Mouse (Mus musculus) telencephalon, adult 2 months (tissue): ENCODE measurements around the gene Olfr1491.

ENCODE experiments used
- DNase-seq: peaks from one replicate; pipeline ENCODE4 v3.0.0-alpha.2; 2011; ENCODE audit warnings: low read depth, low spot score

Gene Olfr1491

DNA sequence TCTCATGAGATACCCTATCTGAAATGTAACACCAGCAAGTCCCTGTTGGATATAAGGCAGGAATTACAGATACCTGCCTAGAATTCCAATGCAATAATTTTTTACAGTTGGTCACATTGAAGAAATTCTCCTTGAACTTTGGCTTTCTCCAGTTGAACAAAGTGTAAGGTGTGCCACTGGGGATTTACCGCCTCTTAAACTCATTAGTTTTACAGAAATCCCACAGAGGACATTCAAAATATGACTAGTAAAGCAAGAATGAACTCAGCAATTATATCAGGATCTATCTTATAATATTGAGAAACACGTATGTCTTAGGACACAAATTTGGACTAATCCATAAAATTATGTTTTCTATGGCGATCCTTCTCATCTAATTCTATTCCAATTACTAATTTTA, at the start of gene Olfr1491:
TSS of gene Olfr1491 (plus strand) at position 301 of the 400 bp plus-strand sequence.
- DNase-seq: no peak

DNA sequence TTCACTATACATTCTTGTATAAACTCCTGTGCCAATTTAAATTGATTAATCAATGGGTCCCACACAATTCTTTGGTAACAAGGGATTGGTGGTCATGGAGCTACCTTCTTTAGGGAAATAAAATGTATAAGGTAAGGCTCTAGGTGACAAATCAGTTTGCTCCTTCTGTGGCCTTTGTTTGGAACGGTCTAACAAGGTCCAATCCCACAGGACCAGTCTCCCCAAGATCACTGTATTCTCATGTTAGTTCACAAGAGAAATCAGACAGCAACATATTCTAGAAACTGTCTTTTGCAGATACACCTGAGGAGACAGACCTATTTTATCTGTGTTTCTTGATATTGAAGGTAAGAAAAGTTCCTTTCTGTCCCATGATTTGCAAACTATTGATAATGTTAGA, 46.3 kb upstream of the Olfr1491 start, which contains the start of gene Olfr1490:
TSS of gene Olfr1490 (plus strand) at position 301 of the 400 bp plus-strand sequence.
- no peak for DNase-seq

DNA sequence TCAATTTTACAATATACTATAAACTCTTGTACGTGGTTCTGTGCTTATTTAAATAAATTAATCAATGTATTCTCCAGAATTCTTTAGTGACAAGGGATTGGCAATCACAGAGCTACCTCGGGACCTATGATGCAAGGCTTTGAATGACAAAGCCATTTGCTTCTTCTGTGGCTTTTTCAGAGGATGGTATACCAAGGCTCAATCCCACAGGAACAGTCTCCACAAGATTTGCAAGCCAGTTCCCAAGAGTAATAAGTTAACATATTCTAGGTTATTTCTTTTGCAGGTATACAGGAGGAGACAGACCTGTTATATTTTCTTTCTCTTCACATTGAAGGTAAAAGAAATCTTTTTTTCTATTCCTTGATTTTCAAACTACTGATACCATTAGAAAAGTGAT, 25.9 kb downstream of the Olfr1491 start, which contains the start of gene Olfr1493-ps1:
TSS of gene Olfr1493-ps1 (plus strand) at position 301 of the 400 bp plus-strand sequence.
- DNase-seq: no peak

DNA sequence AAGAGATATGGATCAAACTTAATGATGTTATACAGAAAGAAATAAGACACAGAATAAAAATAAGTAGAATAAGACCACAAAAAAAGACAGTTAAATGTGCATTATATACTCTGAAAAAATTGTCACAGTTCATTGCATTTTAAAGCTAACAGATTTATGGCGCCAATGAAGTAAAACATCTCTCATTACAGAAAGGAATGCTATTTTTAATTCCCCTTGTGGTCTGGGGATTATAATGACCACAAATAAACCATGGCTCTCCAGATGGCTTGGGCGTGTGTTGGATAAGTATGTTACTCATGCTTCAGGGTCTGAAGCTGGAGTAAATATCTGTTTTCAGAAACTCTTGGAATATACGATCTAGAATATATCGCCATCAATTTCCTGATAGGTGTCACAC, 42.4 kb downstream of the Olfr1491 start, which contains the start of gene Olfr1494:
TSS of gene Olfr1494 (plus strand) at position 301 of the 400 bp plus-strand sequence.
- DNase-seq: no peak

DNA sequence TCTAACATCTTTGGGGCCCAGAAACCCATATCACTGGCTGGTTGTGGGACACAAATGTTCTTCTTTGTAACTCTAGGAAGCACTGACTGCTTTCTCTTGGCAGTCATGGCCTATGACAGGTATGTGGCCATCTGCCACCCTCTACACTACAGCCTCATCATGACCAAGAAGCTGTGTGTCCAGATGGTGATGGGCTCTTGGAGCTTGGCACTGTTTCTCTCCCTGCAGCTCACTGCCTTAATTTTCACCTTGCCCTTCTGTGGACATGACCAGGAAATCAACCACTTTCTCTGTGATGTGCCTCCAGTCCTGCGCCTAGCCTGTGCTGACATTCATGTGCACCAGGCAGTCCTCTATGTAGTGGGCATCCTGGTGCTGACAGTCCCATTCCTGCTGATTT, 52.3 kb downstream of the Olfr1491 start:
- no peak for DNase-seq
